Comparison of ENCODE assay signal across 8 mouse cellular contexts in the genomic region with DNA sequence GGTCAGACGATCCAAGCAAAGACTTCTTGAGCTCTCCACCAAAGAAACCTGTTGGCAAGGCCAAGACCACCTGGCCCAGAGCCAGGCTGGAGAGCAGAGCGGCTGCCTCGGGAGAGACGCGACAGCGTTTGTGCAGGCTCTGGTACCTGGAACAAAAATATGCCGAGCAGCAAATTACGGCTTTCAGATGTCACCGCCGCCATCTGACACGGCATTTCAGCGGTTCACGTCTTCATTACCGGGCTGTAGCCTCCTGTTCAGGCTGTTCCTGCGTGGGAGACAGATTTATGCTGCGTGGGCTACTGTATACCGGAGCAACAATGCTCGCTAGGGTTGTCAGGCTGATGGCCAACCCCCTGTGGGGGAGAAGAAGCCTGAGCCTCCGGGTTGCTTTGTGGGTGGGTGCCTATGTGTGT.
A peak's percentile ranks its signal among the peaks of the same experiment; 100 is the strongest.
DNase-seq lines count a peak whose midpoint lies in the region; ATAC-seq lines count a peak whose summit lies in the region.

No protein-coding gene starts in this region.

- H3K4me1 ChIP-seq in kidney, embryonic 16.5 days (ENCODE audit: insufficient read depth, low read length), result peaks cover 24% of the 10 kb centered on the region
- H3K4me1 ChIP-seq in embryonic facial prominence, embryonic 15.5 days, result peaks cover 24% of the 10 kb centered on the region
- H3K4me1 ChIP-seq in hindbrain, embryonic 15.5 days (replicated peaks), result peaks cover 36% of the 10 kb centered on the region
- H3K4me1 ChIP-seq in limb, embryonic 12.5 days (replicated peaks), result peaks cover 39% of the 10 kb centered on the region

- H3K27ac ChIP-seq in kidney, embryonic 16.5 days (ENCODE audit: low read length), result no peak overlapping the region
- no peak overlapping the region for H3K27ac ChIP-seq in embryonic facial prominence, embryonic 15.5 days (replicated peaks)
- H3K27ac ChIP-seq in hindbrain, embryonic 15.5 days (replicated peaks), result no peak overlapping the region
- 0 out of 2 replicates have a peak overlapping the region, but pooled peaks have one; percentile 29 for H3K27ac ChIP-seq in limb, embryonic 12.5 days

- no peaks in the 10 kb centered on the region for H3K9me3 ChIP-seq in kidney, embryonic 16.5 days (ENCODE audit: low read length)
- no peaks in the 10 kb centered on the region for H3K9me3 ChIP-seq in embryonic facial prominence, embryonic 15.5 days (replicated peaks)
- H3K9me3 ChIP-seq in hindbrain, embryonic 15.5 days, result no peaks in the 10 kb centered on the region
- no peaks in the 10 kb centered on the region for H3K9me3 ChIP-seq in limb, embryonic 12.5 days

- ATAC-seq in kidney, embryonic 16.5 days (ENCODE audit: low FRiP score, low TSS enrichment), result peak; percentile 43; the same call in 1 of the 2 replicates
- no peak for ATAC-seq in embryonic facial prominence, embryonic 15.5 days (ENCODE audit: insufficient number of reproducible peaks, low FRiP score, low TSS enrichment, low read depth)
- peak; percentile 65 for ATAC-seq in hindbrain, embryonic 15.5 days (ENCODE audit: low FRiP score, low read depth)
- ATAC-seq in limb, embryonic 12.5 days (ENCODE audit: insufficient number of reproducible peaks, insufficient read depth, low FRiP score, low TSS enrichment, low read depth), result peak; percentile 23; the same call in 1 of the 2 replicates

- H3K36me3 ChIP-seq in kidney, embryonic 16.5 days (ENCODE audit: insufficient read depth, low read length), result no peaks in the 10 kb centered on the region
- no peaks in the 10 kb centered on the region for H3K36me3 ChIP-seq in embryonic facial prominence, embryonic 15.5 days
- no peaks in the 10 kb centered on the region for H3K36me3 ChIP-seq in hindbrain, embryonic 15.5 days
- no peaks in the 10 kb centered on the region for H3K36me3 ChIP-seq in limb, embryonic 12.5 days

- 16% methylated on average over 19 of the region's 19 CpGs for whole genome bisulfite sequencing in kidney, embryonic 16.5 days
- WGBS in embryonic facial prominence, embryonic 15.5 days, result 22% methylated on average over 19 of the region's 19 CpGs
- 37% methylated on average over 19 of the region's 19 CpGs for WGBS in hindbrain, embryonic 15.5 days
- WGBS in limb, embryonic 12.5 days, result 26% methylated on average over 19 of the region's 19 CpGs

- H3K4me3 ChIP-seq in kidney, embryonic 16.5 days (ENCODE audit: low read length), result peak overlapping the region; percentile 20
- peak overlapping the region; percentile 24 for H3K4me3 ChIP-seq in embryonic facial prominence, embryonic 15.5 days (replicated peaks)
- peak overlapping the region; percentile 14; the same call in 1 of the 2 replicates for H3K4me3 ChIP-seq in hindbrain, embryonic 15.5 days
- H3K4me3 ChIP-seq in limb, embryonic 12.5 days (replicated peaks), result no peak overlapping the region; the same call in 1 of the 2 replicates

- peaks cover 9% of the 10 kb centered on the region for H3K27me3 ChIP-seq in kidney, embryonic 16.5 days (ENCODE audit: insufficient read depth, low read length)
- H3K27me3 ChIP-seq in embryonic facial prominence, embryonic 15.5 days, result peaks cover 2% of the 10 kb centered on the region; the same call in 1 of the 2 replicates
- no peaks in the 10 kb centered on the region for H3K27me3 ChIP-seq in hindbrain, embryonic 15.5 days
- H3K27me3 ChIP-seq in limb, embryonic 12.5 days, result no peaks in the 10 kb centered on the region; the same call in 1 of the 2 replicates

- DNase-seq in kidney, adult 9 months, result no peak
- DNase-seq in right cerebral cortex, adult 18-20 months, result peak; percentile 79
- no peak for DNase-seq in urinary bladder, postnatal 36 days (ENCODE audit: low spot score in 2 of 2)
- DNase-seq in MN1 (ENCODE audit: low spot score), result no peak

- peak overlapping the region; percentile 45 for H3K4me2 ChIP-seq in kidney, embryonic 16.5 days (replicated peaks; ENCODE audit: low read depth, low read length)
- peak overlapping the region; percentile 49 for H3K4me2 ChIP-seq in embryonic facial prominence, embryonic 15.5 days (replicated peaks)
- H3K4me2 ChIP-seq in hindbrain, embryonic 15.5 days, result peak overlapping the region; percentile 55
- peak overlapping the region; percentile 42 for H3K4me2 ChIP-seq in limb, embryonic 12.5 days

- H3K9ac ChIP-seq in kidney, embryonic 16.5 days (replicated peaks; ENCODE audit: low read length), result 0 out of 2 replicates have a peak overlapping the region, but pooled peaks have one; percentile 32
- no peak overlapping the region for H3K9ac ChIP-seq in embryonic facial prominence, embryonic 15.5 days
- 0 out of 2 replicates have a peak overlapping the region, but pooled peaks have one; percentile 26 for H3K9ac ChIP-seq in hindbrain, embryonic 15.5 days
- H3K9ac ChIP-seq in limb, embryonic 12.5 days (replicated peaks), result no peak overlapping the region

Comparison
In these comparisons a context has a peak if more than half of its experiments do, and no peak if none do; other contexts are left out.
1. H3K9ac ChIP-seq: peak in kidney, embryonic 16.5 days (single experiment) and hindbrain, embryonic 15.5 days (single experiment); none in embryonic facial prominence, embryonic 15.5 days (single experiment) and limb, embryonic 12.5 days (single experiment).
2. Peak in every context shown above with its lines, with median percentiles within 50 percentile points of each other: H3K4me2 ChIP-seq.